Mouse (Mus musculus): ENCODE data around the gene Zfand5.

GRCm38 (mm10) chr19:21307755-21308154, 35.7 kb downstream of the Zfand5 start:
- TF ChIP-seq CTCF (IDR thresholded peaks at IDR 0.05; ENCODE audit: insufficient read depth, low read depth, low read length) (no peak), POLR2A (IDR thresholded peaks at IDR 0.05; ENCODE audit: insufficient read depth, low read depth, low read length) (no peak)

Data from olfactory bulb, adult 2 months (tissue).